Mouse (Mus musculus): ENCODE measurements around the gene Smarcc1. TPM values are rescaled to one million over a fixed set of nuclear protein-coding genes. Genes with fewer than 3 reads are reported as not detected.

The Smarcc1 gene
- polyA plus RNA-seq (2017; shearing (Covaris generic)), result 33.6 TPM

DNA sequence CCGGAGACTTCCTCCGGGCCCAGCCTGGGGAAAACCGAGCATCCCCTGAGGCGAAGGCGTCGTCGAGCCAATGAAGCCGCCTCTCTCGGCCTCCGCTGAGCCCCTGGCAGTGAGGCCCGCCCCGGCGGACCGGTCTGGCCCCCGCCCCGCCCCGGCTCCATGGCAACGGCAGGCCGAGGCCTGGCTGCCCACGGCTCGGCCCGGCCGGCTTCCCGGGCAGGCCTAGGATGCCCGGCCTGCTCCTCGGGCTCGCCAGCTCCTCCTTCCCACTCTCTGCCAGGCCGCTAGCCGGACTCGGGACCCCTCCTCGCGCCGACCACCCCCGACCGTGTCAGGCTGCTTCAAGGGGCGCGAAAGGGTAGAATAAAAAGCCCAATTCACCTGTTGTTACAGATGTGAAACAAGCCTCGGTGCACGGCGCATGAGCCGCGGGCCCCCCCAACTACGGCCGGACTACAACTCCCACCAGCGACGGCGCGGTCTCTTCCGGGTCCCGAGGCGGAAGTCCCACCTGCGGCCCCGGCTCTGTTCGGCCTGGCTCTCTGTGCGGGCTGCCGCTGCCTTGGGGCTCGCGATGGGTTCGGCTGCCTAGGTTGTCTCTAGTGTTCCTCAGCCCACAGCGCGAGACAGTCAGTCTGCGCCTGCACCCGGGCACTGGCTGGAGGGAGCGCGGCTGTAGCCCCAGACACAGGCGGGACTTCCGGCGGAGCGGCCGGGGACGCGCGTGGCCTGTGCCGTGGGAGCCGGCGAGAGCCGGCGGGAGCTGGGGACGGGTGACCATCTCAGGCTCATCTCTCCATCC, at the start of gene Smarcc1:
Smarcc1 (plus strand) TSS at position 732 of the 802 bp plus-strand sequence.

GRCm38 (mm10) chr9:110117779-110118139, 251 bp downstream of the Smarcc1 start, which contains the start of gene Dhx30:
Gene Dhx30 (minus strand): TSS chr9:110117830.

GRCm38 (mm10) chr9:110243221-110243833, 125.8 kb downstream of the Smarcc1 start, which contains the start of gene Cspg5:
Gene Cspg5 (plus strand): TSS chr9:110243783.

Other genes with a start within 250 kb of the Smarcc1 start
- gene Cdc25a, start 242.1 kb upstream of the Smarcc1 start, polyA plus RNA-seq (2017; shearing (Covaris generic)), result 7.6 TPM
- 66.1 TPM for gene Map4, start 186.2 kb upstream of the Smarcc1 start, polyA plus RNA-seq (2017; shearing (Covaris generic))
- 122 TPM for gene Dhx30, start 122 bp downstream of the Smarcc1 start, polyA plus RNA-seq (2017; shearing (Covaris generic))
- 0.54 TPM for gene Cspg5, start 126.1 kb downstream of the Smarcc1 start, polyA plus RNA-seq (2017; shearing (Covaris generic))
- gene Elp6, start 187.5 kb downstream of the Smarcc1 start, polyA plus RNA-seq (2017; shearing (Covaris generic)), result 7.8 TPM
- 49.6 TPM for gene Scap, start 215.6 kb downstream of the Smarcc1 start, polyA plus RNA-seq (2017; shearing (Covaris generic))